Mouse (Mus musculus) retina, postnatal 7 days (tissue): ENCODE measurements around the gene Acot7.

ENCODE experiments used
- DNase-seq: peaks from one replicate; pipeline ENCODE4 v3.0.0-alpha.2; 2012; ENCODE audit warnings: low read depth, low spot score

The Acot7 gene

GRCm38 (mm10) chr4:152178916-152179705, 1.2 kb downstream of the Acot7 start:
- DNase-seq, result no peak

GRCm38 (mm10) chr4:152179946-152180660, 2.2 kb downstream of the Acot7 start:
- no peak for DNase-seq

DNA sequence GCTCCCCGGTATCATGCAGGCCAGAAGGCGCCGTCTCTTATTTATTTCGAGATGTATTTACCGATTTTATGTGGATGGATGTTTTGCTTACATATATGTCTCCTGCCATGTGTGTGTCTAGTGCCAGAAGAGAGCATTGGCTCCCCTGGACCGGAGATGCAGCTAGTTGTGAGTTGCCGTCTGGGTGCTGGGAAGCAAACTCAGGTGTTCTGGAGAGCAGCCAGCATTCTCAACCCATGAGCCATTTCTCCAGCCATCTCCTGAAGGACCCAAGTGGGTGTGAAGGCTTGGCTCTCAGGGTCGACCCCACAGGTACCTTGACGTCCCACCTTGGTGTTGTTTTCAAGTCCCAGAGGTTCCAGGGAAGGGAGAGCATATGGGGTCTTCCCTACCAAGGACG, 4.3 kb downstream of the Acot7 start:
- no peak for DNase-seq

GRCm38 (mm10) chr4:152184353-152185035, 6.6 kb downstream of the Acot7 start:
- DNase-seq, result no peak

DNA sequence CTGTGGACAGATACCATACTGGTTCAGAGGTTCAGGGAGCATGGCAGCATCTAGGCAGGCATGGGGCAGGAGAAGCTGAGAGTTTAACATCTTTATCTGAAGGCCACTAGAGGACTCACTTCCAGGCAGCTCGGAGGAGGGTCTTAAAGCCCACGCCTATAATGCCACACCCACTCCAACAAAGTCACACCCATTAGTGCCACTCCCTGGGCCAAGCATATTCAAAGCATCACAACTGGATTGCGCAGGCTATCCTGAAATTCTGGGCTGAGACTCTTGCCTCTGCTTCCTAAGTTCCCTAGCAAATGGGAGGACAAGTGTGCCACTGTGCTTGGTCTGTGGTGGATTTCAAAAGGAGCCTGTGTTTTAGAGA, 7.2 kb downstream of the Acot7 start:
- DNase-seq, result no peak

DNA sequence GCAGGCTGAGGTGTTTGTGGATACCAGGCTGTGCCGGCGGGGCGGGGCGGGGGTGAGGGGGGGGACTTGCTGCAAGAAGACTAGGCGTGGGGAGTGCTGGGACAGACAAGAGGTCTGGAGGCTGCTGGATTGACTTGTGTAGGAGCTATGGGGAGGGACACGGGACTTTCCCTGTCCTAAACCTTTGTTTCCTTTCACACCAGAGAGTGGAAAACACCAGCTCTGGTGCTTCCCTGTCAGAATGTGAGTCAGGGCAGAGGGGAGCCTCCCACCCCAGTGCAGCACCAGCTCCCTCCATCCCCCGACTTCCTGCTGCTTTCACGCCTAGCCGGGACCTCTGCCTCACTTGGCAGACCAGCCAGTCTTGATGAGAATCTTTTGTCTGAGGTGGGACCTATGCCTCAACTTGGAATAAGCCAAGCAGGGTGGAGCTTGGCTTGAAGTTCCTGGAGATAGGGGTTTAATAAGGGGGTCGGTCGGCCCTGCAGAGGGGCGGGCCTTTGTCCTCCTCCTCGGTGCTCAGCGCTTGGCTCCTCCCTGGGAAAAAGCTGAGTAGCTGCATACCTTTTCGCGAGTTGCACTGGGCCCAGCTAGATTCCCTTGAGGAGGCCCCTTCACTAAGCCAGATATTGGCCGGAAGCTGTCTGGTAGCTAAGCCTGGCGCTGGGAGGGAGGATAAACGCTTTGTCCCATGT, 7.7 kb downstream of the Acot7 start:
- DNase-seq, result no peak

DNA sequence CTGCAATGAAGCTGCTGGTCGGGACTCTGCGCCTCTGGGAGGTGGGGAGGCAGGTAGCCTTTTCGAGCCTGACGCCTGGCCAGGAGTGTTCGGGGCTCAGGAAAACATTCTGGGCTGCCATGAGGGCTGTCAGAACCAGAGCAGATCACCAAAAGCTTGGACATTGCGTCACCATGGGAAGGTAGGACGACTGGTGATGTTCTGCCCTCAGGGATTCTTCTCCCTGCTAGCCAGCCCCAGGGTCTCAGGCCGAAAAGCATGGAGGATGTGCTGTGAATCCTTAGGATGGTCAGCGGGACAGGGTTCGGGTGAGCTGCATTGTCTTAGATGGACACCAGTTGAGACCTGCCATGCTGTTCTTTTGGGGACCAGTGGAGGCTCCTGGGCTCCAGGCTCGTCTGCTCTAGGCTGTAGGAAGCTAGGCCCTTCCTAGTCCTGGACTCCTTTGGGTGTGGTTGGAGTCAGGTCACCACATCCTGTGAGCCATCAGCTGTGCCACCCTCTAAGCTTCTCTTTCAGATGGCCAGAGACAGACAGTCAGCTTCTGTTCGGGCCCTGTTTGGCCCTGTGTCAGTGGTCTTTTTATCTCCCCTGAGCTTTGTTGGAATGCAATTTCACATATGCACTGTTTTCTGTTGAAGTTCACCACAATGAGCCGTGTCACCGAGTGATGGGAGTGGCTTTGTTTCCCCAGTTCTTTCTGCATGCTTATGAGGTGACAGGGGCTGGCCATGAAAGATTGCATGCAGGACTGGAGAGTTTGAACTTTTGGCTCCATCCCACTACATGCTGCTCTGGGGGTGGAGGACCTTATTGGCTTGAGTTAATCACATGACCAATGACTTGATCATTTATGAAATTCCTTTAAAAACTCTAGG, 8.5 kb downstream of the Acot7 start:
- no peak for DNase-seq

DNA sequence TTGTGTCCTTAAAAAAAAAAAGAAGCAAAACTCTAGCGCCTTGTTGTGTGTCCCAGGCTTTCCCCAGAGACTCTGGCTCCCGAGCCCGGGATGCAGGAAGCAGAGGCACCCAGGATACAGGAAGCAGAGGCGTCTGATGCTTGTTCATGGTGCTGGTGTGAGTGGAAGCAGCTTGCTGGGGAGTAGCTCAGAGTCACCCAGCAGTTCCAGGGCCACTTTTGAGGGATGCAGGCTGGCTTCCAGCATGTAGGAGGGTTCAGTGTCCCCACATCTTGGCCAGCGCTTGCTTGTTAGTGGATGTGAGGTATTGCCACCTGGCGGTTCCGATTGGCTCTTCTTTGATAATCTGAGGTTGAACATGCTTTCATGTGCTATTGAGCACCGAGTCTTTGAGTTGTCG, 9.2 kb downstream of the Acot7 start:
- DNase-seq, result no peak

DNA sequence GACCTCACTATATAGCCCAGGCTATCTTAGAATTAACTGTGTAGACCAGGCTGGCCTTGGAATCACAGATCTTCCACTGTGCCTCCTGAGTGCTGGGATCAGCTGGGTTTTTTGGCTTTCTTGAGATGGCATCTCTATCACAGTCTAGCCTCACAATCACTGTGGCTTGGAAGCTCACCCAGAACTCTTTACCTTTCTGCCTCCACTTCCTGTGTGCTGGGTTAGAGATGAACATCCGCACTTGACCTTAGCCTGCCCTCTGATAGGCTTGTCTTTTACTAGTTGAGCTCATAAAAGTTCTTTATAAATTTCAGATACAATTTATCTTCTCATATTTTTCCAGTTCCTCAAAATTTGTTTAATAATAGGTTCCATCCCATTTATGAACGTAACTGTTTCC, 10.7 kb downstream of the Acot7 start:
- no peak for DNase-seq

GRCm38 (mm10) chr4:152189071-152189470, 11.1 kb downstream of the Acot7 start:
- DNase-seq, result no peak

GRCm38 (mm10) chr4:152189691-152190090, 11.8 kb downstream of the Acot7 start:
- no peak for DNase-seq

DNA sequence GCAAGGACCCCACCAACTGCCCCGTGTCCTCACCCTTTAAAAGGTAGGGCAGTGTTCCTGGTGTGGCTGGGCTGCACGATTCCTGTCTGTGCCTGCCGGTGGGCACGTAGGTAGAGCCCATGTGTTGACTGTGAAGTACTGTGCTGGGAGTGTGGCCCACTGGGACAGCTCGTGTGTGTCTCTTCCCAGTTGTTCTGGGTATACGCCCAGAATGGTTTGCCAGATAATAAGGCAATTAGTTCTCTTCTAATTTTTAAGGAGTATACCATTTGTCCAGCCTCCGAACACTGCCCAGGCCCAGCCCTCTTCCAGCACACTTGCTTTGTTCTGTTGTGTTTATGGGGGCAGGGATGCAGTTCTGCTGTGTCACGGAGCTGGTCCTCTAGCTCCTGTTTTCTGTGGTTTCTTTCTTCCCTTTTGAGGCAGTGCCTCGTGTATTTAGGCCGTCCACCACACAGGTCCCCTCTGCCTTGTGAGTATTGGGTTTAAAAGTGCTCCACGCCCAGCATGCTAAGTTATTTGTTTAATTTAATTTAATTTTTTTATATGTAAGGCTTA, 12.2 kb downstream of the Acot7 start:
- no peak for DNase-seq

GRCm38 (mm10) chr4:152190701-152191100, 12.8 kb downstream of the Acot7 start:
- DNase-seq, result no peak

DNA sequence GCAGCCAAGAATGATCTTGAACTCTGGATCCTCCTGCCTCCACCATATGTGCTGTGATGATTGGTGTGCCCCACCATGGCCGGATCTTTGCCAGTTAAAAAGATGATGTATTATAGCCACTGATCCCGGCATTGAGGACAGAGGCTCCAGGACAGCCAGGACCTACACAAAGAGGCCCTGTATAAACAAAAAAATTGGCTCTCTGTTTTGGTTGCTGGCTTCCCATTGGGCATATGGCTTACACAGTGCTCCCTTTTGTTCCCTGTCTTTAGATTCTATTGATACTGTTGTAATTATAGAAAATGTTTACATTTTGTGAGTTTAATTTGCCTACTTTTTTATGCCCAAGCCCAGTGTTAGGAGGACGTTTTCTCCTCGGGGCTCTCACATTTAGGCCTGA, 14.6 kb downstream of the Acot7 start:
- no peak for DNase-seq

- DNase-seq, result no peak
Observed at GRCm38 (mm10) chr4:152194476-152195175, 16.7 kb downstream of the Acot7 start.

- no peak for DNase-seq
Observed at GRCm38 (mm10) chr4:152196276-152196675, 18.3 kb downstream of the Acot7 start.

GRCm38 (mm10) chr4:152197545-152197944, 19.6 kb downstream of the Acot7 start:
- no peak for DNase-seq

GRCm38 (mm10) chr4:152199617-152200016, 21.7 kb downstream of the Acot7 start:
- DNase-seq, result no peak

- DNase-seq, result no peak
Observed at GRCm38 (mm10) chr4:152201492-152201891, 23.6 kb downstream of the Acot7 start.

GRCm38 (mm10) chr4:152202418-152202817, 24.5 kb downstream of the Acot7 start:
- DNase-seq, result no peak
